Mouse (Mus musculus): ENCODE data around the gene Celf6. TPM values are rescaled to one million over a fixed set of nuclear protein-coding genes. Genes with fewer than 3 reads are reported as not detected.

Celf6 gene
- 33.3 and 35.9 TPM in 2 replicates for polyA plus RNA-seq (2012; rRNA removed)

GRCm38 (mm10) chr9:59577844-59578504 is at the start of gene Celf6:
Celf6 (plus strand) TSS chr9:59577917.

DNA sequence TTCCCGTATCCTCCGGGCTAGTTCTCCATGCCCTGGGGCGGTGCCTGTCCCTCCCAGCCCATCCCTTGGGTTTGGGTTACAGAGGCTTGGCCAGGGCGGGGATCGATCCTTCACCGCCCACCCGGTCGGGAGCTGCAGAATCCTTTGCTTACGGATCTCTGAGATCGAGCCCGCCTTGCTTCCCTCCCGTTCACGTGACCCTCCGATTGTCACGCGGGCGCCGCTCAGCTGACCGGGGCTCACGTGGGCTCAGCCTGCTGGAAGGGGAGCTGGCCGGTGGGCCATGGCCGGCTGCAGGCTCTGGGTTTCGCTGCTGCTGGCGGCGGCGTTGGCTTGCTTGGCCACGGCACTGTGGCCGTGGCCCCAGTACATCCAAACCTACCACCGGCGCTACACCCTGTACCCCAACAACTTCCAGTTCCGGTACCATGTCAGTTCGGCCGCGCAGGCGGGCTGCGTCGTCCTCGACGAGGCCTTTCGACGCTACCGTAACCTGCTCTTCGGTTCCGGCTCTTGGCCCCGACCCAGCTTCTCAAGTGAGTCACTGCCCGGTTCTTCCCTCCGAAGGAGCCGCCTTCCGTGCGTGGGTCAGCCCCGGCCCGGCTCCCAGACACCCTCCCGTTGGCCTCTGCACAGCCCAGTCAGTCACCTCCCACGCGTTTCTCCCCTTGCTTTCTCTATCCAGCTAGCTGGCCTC is 38.1 kb upstream of the Celf6 start, which contains the start of the genes Hexa and Tmem202:
Gene Hexa (plus strand): TSS at position 100 of the 697 bp plus-strand sequence.
Gene Tmem202 (minus strand): TSS at position 407 of the 697 bp plus-strand sequence.

DNA sequence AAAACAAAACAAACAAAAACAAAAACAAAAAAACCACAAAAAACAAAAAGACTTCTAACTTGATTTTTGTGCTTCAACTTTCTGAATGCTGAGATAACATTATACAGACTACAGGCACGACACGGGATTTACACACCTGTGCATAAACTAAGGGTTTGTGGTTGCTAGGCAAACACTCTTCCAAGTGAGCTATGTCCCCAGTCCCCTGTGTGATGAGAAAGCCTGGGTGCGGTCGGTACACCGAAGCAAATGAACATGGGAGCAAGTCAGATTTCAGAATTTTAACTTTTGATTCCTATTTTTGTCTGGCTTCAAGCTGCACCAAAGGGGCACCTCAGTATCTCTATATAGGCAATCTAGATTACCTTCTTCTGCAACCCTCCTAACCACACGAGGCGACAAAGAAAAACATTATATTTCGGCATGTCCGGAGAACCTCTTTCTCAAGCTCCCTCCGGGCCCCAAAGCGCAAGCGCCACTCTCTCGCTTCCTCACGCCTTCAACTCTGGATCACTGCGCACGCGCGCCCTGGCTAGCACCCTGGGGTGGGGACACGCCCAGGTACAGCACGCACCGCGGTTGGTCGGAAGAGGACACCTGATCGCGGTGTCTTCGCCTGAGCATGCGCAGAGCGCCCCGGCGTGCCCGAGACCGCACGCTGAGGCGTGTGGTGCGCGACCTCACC is 39.0 kb downstream of the Celf6 start, which contains the start of gene Parp6:
Gene Parp6 (plus strand): TSS at position 663 of the 685 bp plus-strand sequence.

DNA sequence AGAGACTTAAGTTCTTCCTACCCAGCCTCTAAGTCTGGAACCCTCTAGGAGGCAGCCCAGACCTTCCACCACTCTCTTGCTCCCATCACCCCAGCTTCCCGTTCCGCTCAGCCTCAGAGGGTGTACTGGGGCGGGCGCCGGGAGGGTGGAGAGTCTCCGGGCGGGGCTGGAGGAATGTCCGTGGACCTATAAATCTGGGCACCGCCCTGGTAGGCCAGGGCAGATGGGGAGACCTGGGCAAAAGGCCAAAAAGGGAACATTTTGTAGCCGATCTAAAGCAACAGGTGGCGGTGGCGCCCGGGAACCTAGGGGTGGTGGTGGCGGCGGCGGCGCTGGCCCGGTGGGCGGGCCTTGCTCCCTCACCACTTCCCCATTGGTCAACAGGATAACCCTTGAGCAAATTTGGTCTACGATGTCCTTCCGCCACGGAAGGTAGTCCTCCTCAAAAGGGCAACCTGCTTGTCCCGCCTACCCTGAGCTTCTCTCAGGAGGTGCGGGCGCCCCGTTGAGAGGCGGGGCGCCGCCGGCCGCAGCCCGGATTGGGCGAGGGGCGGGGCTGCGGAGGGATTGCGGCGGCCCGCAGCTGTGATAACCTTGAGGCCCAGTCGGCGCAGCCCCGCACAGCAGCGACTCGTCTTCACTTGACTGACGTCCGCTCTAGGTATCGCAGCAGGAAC is 78.4 kb downstream of the Celf6 start, which contains the start of gene Pkm:
Gene Pkm (plus strand): TSS at position 411 of the 677 bp plus-strand sequence.

Other genes with a start within 250 kb of the Celf6 start
- 31.9 and 32.5 TPM in 2 replicates for gene Bbs4, start 224.4 kb upstream of the Celf6 start, polyA plus RNA-seq (2012; rRNA removed)
- gene Arih1, start 91.3 kb upstream of the Celf6 start, polyA plus RNA-seq (2012; rRNA removed): 58.7 and 59.7 TPM in 2 replicates
- 48.2 and 52.3 TPM in 2 replicates for gene Hexa, start 38.4 kb upstream of the Celf6 start, polyA plus RNA-seq (2012; rRNA removed)
- 0.61 and 0.99 TPM in 2 replicates for gene Tmem202, start 38.1 kb upstream of the Celf6 start, polyA plus RNA-seq (2012; rRNA removed)
- 207 and 208 TPM in 2 replicates for gene Parp6, start 39.4 kb downstream of the Celf6 start, polyA plus RNA-seq (2012; rRNA removed)
- gene Pkm, start 78.5 kb downstream of the Celf6 start, polyA plus RNA-seq (2012; rRNA removed): 851 and 866 TPM in 2 replicates
- 20.0 and 20.1 TPM in 2 replicates for gene Gramd2, start 102.2 kb downstream of the Celf6 start, polyA plus RNA-seq (2012; rRNA removed)
- 4.6 and 6.7 TPM in 2 replicates for gene Senp8, start 172.8 kb downstream of the Celf6 start, polyA plus RNA-seq (2012; rRNA removed)
- 25.4 and 26.2 TPM in 2 replicates for gene Myo9a, start 173.0 kb downstream of the Celf6 start, polyA plus RNA-seq (2012; rRNA removed)